Mouse (Mus musculus): ENCODE data around the gene Gm3248. TPM values are rescaled to one million over a fixed set of nuclear protein-coding genes. Genes with fewer than 3 reads are reported as not detected.
"Not testable (repeated sequence)": the region's sequence is repeated elsewhere in the genome, so short reads cannot be mapped to it uniquely, and the experiment has no call there.

Gm3248 gene
- total and polyA plus RNA-seq, 3 experiments, result not detected

- H3K4me3 ChIP-seq (ENCODE audit: control insufficient read depth in 1 of 2, insufficient read depth in 1 of 2, low read depth in 2 of 2, low read length in 2 of 2); H3K27ac ChIP-seq (ENCODE audit: control insufficient read depth, low read depth, low read length); H3K36me3 ChIP-seq (ENCODE audit: control insufficient read depth in 1 of 2, insufficient read depth in 2 of 2, low read length in 2 of 2); H3K9ac ChIP-seq (ENCODE audit: control insufficient read depth, low read depth, low read length, poor library complexity, severe bottlenecking); H3K4me1 ChIP-seq (ENCODE audit: control insufficient read depth in 1 of 2, insufficient read depth in 2 of 2, low read length in 2 of 2); H3K27me3 ChIP-seq (ENCODE audit: control insufficient read depth in 1 of 2, insufficient read depth in 2 of 2, low read length in 2 of 2); H3K79me2 ChIP-seq (ENCODE audit: control insufficient read depth, insufficient read depth, low read length, poor library complexity); H3K9me3 ChIP-seq (replicated peaks; ENCODE audit: insufficient read depth, low read length); DNase-seq (ENCODE audit: low read depth, low spot score): not testable (repeated sequence)
These were observed 43.1 kb downstream of the Gm3248 start for GRCm38 (mm10) chr14:5918330-5918942.

- H3K36me3 ChIP-seq (ENCODE audit: control insufficient read depth in 1 of 2, insufficient read depth in 2 of 2, low read length in 2 of 2); H3K4me1 ChIP-seq (ENCODE audit: control insufficient read depth in 1 of 2, insufficient read depth in 2 of 2, low read length in 2 of 2); H3K27me3 ChIP-seq (ENCODE audit: control insufficient read depth in 1 of 2, insufficient read depth in 2 of 2, low read length in 2 of 2); H3K9me3 ChIP-seq (replicated peaks; ENCODE audit: insufficient read depth, low read length); H3K27ac ChIP-seq (ENCODE audit: control insufficient read depth, low read depth, low read length); H3K9ac ChIP-seq (ENCODE audit: control insufficient read depth, low read depth, low read length, poor library complexity, severe bottlenecking); H3K4me3 ChIP-seq (ENCODE audit: control insufficient read depth in 1 of 2, insufficient read depth in 1 of 2, low read depth in 2 of 2, low read length in 2 of 2); H3K79me2 ChIP-seq (ENCODE audit: control insufficient read depth, insufficient read depth, low read length, poor library complexity); DNase-seq (ENCODE audit: low read depth, low spot score): not testable (repeated sequence)
These were observed 47.8 kb downstream of the Gm3248 start for GRCm38 (mm10) chr14:5913701-5914100.

Other genes starting within 250 kb of the Gm3248 start
- not detected in 2 replicates for gene Gm3373, start 220.2 kb downstream of the Gm3248 start, total RNA-seq (2012; rRNA removed)
- not detected for gene Gm3373, start 220.2 kb downstream of the Gm3248 start, polyA plus RNA-seq (2012; ENCODE audit: insufficient read depth in 1 of 2, insufficient read length in 2 of 2, low read depth in 1 of 2, low replicate concordance in 2 of 2, missing spikeins in 1 of 2)
- not detected in 2 replicates for gene Gm3383, start 153.8 kb downstream of the Gm3248 start, total RNA-seq (2012; rRNA removed)
- not detected for gene Gm3383, start 153.8 kb downstream of the Gm3248 start, polyA plus RNA-seq (2012; ENCODE audit: insufficient read depth in 1 of 2, insufficient read length in 2 of 2, low read depth in 1 of 2, low replicate concordance in 2 of 2, missing spikeins in 1 of 2)
- gene Gm3424, start 131.4 kb downstream of the Gm3248 start, total RNA-seq (2012; rRNA removed), result not detected in 2 replicates
- not detected for gene Gm3424, start 131.4 kb downstream of the Gm3248 start, polyA plus RNA-seq (2012; ENCODE audit: insufficient read depth in 1 of 2, insufficient read length in 2 of 2, low read depth in 1 of 2, low replicate concordance in 2 of 2, missing spikeins in 1 of 2)
- not detected in 2 replicates for gene Gm8237, start 81.4 kb downstream of the Gm3248 start, total RNA-seq (2012; rRNA removed)
- gene Gm8237, start 81.4 kb downstream of the Gm3248 start, polyA plus RNA-seq (2012; ENCODE audit: insufficient read depth in 1 of 2, insufficient read length in 2 of 2, low read depth in 1 of 2, low replicate concordance in 2 of 2, missing spikeins in 1 of 2), result not detected
- gene Gm3453, start 17.4 kb upstream of the Gm3248 start, total RNA-seq (2012; rRNA removed), result not detected in 2 replicates
- not detected for gene Gm3453, start 17.4 kb upstream of the Gm3248 start, polyA plus RNA-seq (2012; ENCODE audit: insufficient read depth in 1 of 2, insufficient read length in 2 of 2, low read depth in 1 of 2, low replicate concordance in 2 of 2, missing spikeins in 1 of 2)
- gene Gm6337, start 96.5 kb upstream of the Gm3248 start, total RNA-seq (2012; rRNA removed), result not detected in 2 replicates
- not detected for gene Gm6337, start 96.5 kb upstream of the Gm3248 start, polyA plus RNA-seq (2012; ENCODE audit: insufficient read depth in 1 of 2, insufficient read length in 2 of 2, low read depth in 1 of 2, low replicate concordance in 2 of 2, missing spikeins in 1 of 2)
- not detected in 2 replicates for gene Gm8206, start 132.2 kb upstream of the Gm3248 start, total RNA-seq (2012; rRNA removed)
- gene Gm8206, start 132.2 kb upstream of the Gm3248 start, polyA plus RNA-seq (2012; ENCODE audit: insufficient read depth in 1 of 2, insufficient read length in 2 of 2, low read depth in 1 of 2, low replicate concordance in 2 of 2, missing spikeins in 1 of 2), result not detected
- not detected in 2 replicates for gene Gm3468, start 146.9 kb upstream of the Gm3248 start, total RNA-seq (2012; rRNA removed)
- gene Gm3468, start 146.9 kb upstream of the Gm3248 start, polyA plus RNA-seq (2012; ENCODE audit: insufficient read depth in 1 of 2, insufficient read length in 2 of 2, low read depth in 1 of 2, low replicate concordance in 2 of 2, missing spikeins in 1 of 2), result not detected
- gene Gm3476, start 164.1 kb upstream of the Gm3248 start, total RNA-seq (2012; rRNA removed), result not detected in 2 replicates
- not detected for gene Gm3476, start 164.1 kb upstream of the Gm3248 start, polyA plus RNA-seq (2012; ENCODE audit: insufficient read depth in 1 of 2, insufficient read length in 2 of 2, low read depth in 1 of 2, low replicate concordance in 2 of 2, missing spikeins in 1 of 2)

Data from MEL (cell line).